Mouse (Mus musculus): ENCODE measurements at regions not wholly inside any gene's neighbourhood (a gene's known extent, or its start where the extent isn't known, plus 50 kb on each side); places are given as distances from the start of the nearest gene placed in this dataset.

DNA sequence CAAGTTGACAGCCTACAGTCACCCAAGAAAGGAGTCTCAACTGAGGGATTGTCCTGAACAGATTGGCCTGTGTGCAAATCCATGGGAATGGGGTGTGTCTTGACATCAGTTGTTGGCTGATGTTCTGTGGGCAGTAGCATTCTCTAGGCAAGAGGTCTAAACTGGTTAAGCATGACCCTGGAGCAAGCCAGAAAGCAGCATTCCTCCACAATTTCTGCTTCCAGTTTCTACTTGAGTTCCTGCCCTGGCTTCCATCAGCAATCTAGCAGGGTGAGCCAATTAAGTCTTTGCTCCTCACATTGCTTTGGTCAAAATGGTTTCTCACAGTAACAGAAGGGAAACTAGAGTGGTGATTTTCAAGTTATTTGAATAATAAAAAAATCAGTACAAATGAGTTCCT is 177.8 kb upstream of the Bcl6 start:
- TF ChIP-seq CTCF (IDR thresholded peaks at IDR 0.05; ENCODE audit: borderline replicate concordance, control insufficient read depth, extremely low read depth, insufficient read depth, low read length, poor library complexity) (no peak), POLR2A (IDR thresholded peaks at IDR 0.05; ENCODE audit: control insufficient read depth, extremely low read depth, insufficient read depth, low read length, poor library complexity) (no peak)
